Mouse (Mus musculus) cerebellum, adult 2 months (tissue): ENCODE data around the gene Slc22a12. TPM values are rescaled to one million over a fixed set of nuclear protein-coding genes. Genes with fewer than 3 reads are reported as not detected.
A peak's percentile ranks its signal among the peaks of the same experiment; 100 is the strongest.

ENCODE experiments used
- DNase-seq, 2 experiments: peaks; one replicate each; pipeline ENCODE4 v3.0.0; 2021
- H3K27ac ChIP-seq: fragments of 200-500 bp; 2 replicates; pipeline ENCODE4 v1.5.1; 2012; ENCODE audit warnings: low read length, control low read depth, inconsistent platforms; ENCODE audit not compliant: insufficient read depth
- H3K27me3 ChIP-seq: fragments of 200-500 bp; 2 replicates; pipeline ENCODE4 v1.6.1; 2012; ENCODE audit warnings: inconsistent platforms, mild to moderate bottlenecking, low read length, moderate library complexity; ENCODE audit not compliant: control insufficient read depth, insufficient read depth
- H3K4me1 ChIP-seq: fragments of 200-500 bp; 2 replicates; pipeline ENCODE4 v1.6.1; 2011; ENCODE audit warnings: low read length; ENCODE audit not compliant: control insufficient read depth, insufficient read depth
- H3K4me3 ChIP-seq: fragments of 200-500 bp; replicated peaks from 2 replicates; pipeline ENCODE3; 2011; ENCODE audit warnings: mild to moderate bottlenecking, low read depth, low read length, control low read depth; ENCODE audit not compliant: insufficient read depth
- CTCF ChIP-seq: fragments of 200-500 bp; IDR thresholded peaks from 2 replicates; pipeline ENCODE4 v1.5.1; 2011; ENCODE audit warnings: low read depth, mild to moderate bottlenecking, control low read depth, low read length, moderate library complexity, borderline replicate concordance; ENCODE audit not compliant: insufficient read depth
- POLR2A ChIP-seq: fragments of 200-500 bp; IDR thresholded peaks from 2 replicates; pipeline ENCODE4 v1.6.1; 2011; ENCODE audit warnings: low read length, control low read depth, borderline replicate concordance; ENCODE audit not compliant: insufficient read depth
- WGBS: fragments of 180-500 bp; shearing (Covaris S2); methylation state at CpG from one replicate; pipeline ENCODE4 v1.1.7; 2018; 5-methylcytosine and 5-hydroxymethylcytosine counted together
- polyA plus RNA-seq: library from polyadenylated mRNA; depleted of rRNA; stranded (reverse); fragments of >200 nt; gene quantifications from 2 replicates; pipeline ENCODE4 v1.2.3, GENCODE M21; 2012

The Slc22a12 gene
- polyA plus RNA-seq, 1 experiment = 0.15 TPM

DNA sequence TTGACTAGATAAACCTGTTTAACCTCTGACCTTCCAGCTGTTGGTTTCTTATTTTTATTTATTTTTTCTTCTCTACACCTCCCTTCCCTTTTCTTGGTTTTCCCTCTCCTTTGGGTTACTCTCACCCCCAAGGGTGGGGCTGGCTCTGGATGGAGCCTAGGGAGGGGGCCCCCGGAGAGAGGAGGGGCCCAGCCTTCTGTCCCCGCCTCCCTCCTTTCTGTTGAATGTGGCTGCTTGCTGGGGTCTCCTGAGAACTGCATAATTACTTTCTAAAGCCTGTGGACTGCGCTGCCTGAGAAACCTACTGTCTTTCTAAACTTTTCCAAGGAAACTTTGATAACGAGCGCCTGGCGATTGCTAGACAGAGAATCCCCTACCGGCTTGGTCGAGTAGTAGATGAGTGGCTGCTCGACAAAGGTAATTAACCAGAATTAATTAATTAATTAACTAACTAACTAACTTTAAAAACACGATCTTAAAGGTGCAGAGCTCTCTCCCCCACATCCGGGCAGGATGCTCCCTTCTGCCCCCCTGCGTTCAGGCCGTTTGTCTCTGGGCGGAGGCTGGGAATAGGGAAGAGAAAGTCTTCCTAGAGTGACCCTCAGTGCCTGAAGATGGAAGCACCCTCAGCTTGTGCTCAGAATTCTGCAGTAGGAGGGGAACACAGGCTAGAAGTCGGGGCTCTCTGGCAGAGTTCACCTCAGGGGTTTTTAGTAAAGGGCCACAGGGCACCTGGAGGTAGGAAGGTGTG lies 29.3 kb downstream of the Slc22a12 start:
- 37% methylated on average over 15 of the region's 15 CpGs for WGBS
- H3K27ac ChIP-seq = no peak overlapping the region
- DNase-seq = no peak
- TF ChIP-seq CTCF (no peak), POLR2A (no peak)
- H3K27me3 ChIP-seq = no peaks in the 10 kb centered on the region
- no peak overlapping the region for H3K4me3 ChIP-seq
- peaks cover 66% of the 10 kb centered on the region for H3K4me1 ChIP-seq

DNA sequence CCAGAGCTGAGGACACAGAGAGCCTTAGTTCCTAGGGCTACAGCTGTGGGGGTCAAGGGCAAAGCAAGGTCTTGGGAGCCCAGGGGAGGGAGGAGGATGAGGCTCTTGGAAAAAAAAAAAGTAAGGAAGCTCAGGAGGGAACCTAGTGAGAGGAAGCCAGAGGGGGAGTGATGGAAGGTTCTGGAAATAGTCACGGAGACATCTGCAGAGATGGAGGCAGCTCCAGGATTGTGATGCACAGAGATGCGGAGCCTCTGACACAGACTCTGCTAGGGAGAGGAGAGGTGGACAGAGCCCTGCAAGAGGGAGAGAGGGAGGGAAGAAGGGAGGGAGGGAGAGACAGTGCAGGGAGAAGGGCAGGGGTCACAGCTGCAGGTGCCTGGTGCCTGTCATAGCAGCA lies 32.3 kb downstream of the Slc22a12 start:
- WGBS = 55% methylated on average over 2 of the region's 2 CpGs
- Histone ChIP-seq H3K27me3 (no peaks in the 10 kb centered on the region), H3K4me1 (peaks cover 66% of the 10 kb centered on the region), H3K4me3 (no peak overlapping the region), H3K27ac (no peak overlapping the region)
- TF ChIP-seq CTCF (no peak), POLR2A (no peak)
- DNase-seq = no peak

DNA sequence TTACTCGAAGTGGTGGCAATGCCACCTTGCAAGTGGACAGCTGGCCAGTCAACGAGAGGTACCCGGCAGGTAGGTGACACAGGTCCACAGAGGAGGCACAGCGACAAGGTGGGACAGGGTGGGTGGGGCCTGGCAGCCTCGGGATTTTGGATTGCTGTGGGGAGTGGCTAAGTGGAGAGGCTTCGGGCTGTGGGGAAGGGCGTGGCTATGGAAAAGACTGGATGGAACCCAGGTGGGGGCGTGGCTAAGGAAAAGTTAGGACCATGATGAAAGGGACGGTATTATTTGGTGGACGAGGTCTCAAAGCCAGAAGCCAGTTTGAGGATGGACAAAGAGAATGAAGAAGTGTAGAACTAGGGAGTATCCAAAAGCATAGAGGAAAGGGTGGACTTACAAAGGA lies 33.0 kb downstream of the Slc22a12 start:
- 44% methylated on average over 10 of the region's 10 CpGs for WGBS
- Histone ChIP-seq H3K4me3 (no peak overlapping the region), H3K27me3 (no peaks in the 10 kb centered on the region), H3K4me1 (peaks cover 71% of the 10 kb centered on the region), H3K27ac (no peak overlapping the region)
- DNase-seq = no peak
- TF ChIP-seq POLR2A (no peak), CTCF (no peak)

DNA sequence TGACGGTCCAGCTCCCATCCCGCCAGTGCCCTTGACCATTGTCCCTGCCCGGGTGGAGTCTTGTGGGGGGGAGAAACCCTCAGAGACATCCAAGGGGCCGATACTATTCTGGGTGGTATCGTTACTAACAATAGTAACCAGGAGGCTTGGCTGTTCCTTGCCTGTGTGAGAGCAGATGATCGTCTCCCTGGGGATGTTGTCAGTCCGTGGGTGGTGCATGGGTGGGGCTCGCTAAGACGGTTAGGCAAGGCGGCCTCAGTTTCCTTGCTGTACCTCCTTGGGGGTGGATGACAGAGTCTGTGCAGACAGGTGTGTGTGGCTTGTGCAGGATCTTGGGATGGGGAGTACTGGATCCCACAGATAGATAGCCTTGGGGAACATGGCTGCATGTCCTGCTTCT lies 35.4 kb downstream of the Slc22a12 start:
- DNase-seq = no peak
- H3K27me3 ChIP-seq = no peaks in the 10 kb centered on the region
- H3K4me1 ChIP-seq = peaks cover 72% of the 10 kb centered on the region
- 25% methylated on average over 10 of the region's 10 CpGs for WGBS
- no peak overlapping the region for H3K4me3 ChIP-seq
- no peak for TF ChIP-seq POLR2A
- TF ChIP-seq CTCF = no peak
- H3K27ac ChIP-seq = 0 out of 2 replicates have a peak overlapping the region, but pooled peaks have one; percentile 39

DNA sequence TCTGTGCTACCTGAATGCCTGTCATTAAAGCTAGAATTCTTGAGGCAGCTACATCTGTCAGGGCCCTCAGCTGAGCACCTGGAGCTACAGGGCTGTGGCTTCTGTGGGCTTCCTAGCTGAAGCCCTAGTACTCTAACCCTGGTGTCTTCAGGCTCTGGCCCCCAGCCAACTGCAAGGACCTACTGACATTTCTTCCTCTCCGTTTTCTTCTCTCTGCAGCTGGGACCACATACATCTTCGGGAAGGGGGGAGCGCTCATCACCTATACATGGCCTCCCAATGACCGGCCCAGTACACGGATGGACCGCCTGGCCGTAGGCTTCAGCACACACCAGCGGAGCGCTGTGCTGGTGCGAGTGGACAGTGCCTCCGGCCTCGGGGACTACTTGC lies 38.2 kb downstream of the Slc22a12 start:
- Histone ChIP-seq H3K27me3 (no peaks in the 10 kb centered on the region), H3K27ac (peak overlapping the region; percentile 38; the same call in 1 of the 2 replicates), H3K4me1 (peaks cover 46% of the 10 kb centered on the region), H3K4me3 (peak overlapping the region; percentile 98)
- 30% methylated on average over 12 of the region's 12 CpGs for WGBS
- TF ChIP-seq POLR2A = no peak
- no peak for DNase-seq

DNA sequence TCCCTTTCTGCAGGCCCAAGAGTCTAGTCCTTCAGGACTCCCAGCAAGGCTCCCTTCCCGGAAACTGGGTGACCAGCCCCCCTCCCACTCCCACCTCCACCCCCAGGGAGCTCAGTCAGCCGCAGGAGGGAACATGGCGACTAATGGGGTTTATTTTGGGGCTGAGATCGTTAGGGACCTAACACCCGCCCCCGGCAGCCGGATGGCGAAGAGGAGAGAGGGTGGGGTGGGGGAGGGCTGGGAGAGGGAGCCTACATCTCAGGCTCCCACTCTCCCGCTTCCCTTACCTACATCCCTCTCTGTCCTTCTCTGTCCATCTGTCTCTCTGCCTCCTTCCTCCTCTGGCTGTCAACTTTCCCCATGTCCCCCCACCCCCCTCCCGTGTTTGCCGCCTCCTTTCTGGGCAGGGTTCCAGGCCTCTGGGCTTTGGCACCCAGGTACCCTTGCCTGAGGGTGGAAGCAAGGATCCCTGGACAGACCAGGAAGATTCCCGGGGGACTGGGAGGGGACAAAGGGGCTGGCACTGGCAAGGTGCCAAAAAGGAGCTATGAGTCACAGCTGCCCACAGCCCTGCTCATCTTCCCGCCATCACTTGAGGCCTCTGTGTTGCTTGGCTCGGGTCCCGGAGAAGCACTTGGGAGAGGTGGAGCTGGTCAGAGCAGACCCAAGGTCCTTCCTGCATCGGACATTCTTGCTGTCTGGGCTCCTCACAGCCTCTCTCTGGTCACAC lies 38.7 kb downstream of the Slc22a12 start:
- DNase-seq = peak; percentile 71 to 74

DNA sequence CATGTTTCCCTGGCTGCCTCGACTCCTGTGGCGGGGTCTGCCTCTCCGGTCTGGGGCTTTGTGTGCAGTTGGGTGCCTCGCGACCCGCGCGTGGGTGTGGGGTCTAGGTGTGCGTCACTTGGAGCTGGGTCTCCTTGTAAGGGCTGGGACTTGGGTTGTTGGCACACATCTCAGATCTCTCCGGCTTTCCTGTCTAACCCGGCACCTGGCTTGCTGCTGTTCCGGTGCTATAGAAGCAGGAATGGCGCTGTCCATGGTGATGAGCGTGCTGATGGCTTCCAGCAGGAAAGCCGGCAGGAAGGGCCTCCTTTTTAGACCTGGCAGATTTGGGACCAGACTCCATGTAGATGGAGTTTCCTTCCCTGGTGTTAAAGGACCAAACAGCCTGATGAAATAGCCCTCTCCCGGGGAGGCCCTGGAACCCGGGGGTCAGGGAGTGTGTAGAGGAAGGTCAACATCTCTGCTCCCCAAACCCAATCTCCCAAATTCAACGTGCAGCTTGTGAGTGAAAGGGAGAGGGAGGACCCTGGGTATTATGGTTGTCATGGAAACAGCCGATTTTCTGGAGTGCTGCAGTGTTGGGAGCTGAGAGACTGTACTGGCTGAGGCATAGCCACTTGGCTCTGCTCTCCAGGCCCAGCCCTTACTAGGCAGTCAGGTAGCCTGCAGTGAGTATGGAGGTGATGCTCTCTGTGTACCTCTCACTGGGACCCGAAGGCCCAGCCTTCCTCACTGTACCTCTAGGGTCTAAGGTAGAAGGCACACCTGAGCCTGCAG lies 40.1 kb downstream of the Slc22a12 start:
- no peak for TF ChIP-seq CTCF
- no peak for TF ChIP-seq POLR2A
- Histone ChIP-seq H3K4me3 (peak overlapping the region; percentile 98), H3K27ac (peak overlapping the region; percentile 26), H3K4me1 (peaks cover 37% of the 10 kb centered on the region), H3K27me3 (no peaks in the 10 kb centered on the region)
- DNase-seq = peak; percentile 66 to 73
- under 1% methylated on average over 20 of the region's 20 CpGs for WGBS

More for the DNA sequence above, 38.7 kb downstream of the Slc22a12 start:
- Histone ChIP-seq H3K4me3 (peak overlapping the region; percentile 98), H3K4me1 (peaks cover 44% of the 10 kb centered on the region), H3K27ac (peak overlapping the region; percentile 38; the same call in 1 of the 2 replicates), H3K27me3 (no peaks in the 10 kb centered on the region)
- WGBS = 8% methylated on average over 16 of the region's 16 CpGs
- no peak for TF ChIP-seq POLR2A
- TF ChIP-seq CTCF = no peak
